Mouse (Mus musculus) retina, adult 2 months (tissue): Measurements from ENCODE around the gene Ano10.
A peak's percentile ranks its signal among the peaks of the same experiment; 100 is the strongest.

Experiments
- DNase-seq: peaks from one replicate; pipeline ENCODE4 v3.0.0-alpha.2; 2012; ENCODE audit warnings: low read depth, low spot score

Gene Ano10

DNA sequence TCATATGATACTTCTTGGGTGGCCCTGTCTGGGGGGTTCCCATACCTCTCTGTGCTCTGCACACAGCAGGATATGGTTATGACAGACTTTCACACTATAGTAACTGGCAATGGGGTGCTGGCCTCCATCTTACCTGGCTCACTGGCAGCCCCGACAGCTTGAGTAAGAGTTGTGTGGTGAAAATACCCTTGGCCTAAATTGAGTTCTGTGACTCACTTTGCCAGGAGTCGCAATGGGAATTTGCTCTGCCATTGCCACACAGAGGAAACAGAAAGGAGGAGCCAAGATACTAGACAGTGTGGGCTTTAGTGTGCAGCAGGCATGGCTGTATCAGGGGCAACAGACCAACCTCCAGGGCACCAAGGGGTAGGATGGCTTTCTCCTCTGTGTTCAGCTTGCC is 4.0 kb downstream of the Ano10 start:
- no peak for DNase-seq

DNA sequence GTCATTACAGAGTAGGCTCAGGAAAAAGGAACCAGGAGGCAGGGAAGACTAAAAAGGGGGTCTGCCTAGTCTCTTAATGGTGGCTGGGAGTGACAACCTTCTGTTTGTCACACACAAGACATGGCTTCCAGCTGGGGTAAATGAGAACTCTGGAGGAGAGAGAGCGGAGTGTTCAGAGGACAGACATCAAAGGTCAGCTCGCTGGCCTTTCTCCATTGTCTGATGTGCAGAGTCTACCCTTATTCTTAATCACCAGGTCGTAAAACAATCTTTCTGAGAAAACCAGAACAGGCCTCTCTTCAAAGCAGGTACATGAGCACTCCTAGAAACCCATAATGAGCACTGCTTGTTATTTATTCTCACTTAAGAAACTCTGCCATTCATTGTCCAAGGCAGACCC is 5.8 kb downstream of the Ano10 start:
- no peak for DNase-seq

DNA sequence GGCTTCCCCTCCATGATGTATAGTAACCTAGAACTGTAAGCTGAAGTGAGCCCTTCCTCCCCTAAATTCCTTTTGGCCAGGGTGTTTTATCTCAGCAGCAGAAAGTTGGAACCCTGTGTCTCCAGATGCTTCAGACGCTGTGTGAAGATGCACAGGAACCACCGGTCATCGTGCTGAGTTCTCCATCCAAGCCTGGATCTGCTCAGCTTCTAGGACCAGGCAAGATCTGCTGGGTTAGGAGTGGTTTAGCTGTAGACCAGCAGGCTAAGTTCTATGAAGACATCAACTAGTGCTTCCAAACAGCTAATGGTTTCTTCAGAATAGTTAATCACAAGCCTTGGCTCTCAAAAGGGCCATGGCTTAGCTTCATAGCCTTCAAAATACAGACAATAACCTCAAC is 6.7 kb downstream of the Ano10 start:
- no peak for DNase-seq

DNA sequence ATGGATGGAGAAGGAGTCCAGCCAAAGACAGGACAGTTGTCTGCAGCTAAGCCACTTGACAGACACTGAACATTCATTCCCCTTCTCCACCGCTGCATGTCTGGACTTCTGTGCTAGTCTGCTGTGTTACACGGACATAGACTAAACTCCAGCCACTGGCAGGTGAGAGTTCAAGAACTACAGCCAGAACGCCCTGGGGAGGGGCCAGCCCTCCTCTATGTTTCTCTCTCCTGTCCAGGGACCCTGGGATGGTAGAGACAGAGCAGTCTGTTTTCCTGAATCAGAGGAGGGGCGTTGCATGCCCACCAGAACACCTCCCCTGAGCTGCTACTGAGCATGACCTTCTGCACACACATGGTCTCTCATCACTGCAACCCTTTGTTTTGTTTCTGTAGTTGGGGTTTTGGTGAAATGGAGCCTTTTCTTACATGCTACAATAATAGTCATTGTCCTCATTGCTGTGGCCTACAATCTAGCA is 8.4 kb downstream of the Ano10 start:
- DNase-seq = no peak

DNA sequence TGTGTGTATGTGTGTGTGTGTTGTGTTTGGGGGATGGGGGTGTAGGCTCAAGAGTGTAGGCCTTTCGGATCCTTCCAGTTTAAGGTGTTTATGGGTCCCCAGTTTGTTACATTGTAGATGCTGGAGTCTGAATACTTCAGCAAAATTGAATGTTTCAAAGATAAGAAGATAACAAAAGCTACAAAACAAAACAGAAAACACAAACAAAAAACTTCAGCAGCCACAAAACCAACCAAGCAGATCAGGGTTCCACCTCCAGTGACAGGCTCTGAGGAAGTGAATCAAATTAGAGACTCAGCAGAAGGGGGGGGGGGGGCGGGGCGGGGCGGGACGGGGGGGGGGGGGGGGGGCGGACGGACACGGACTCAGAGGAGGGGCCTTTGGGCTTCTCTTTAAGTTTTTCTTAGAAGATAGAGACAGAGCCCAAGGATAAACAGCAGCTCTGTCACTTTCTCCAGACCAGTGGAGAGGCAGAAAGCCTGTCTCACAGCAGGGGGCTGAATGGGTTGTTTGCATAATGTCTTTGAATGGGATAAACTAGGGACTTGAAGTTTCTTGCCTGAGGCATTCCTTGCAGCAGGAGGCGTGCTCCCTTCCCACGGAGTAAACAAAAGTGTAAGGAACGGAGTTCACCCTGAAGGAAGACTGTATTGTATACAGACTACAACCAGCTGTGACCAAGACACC is 8.9 kb downstream of the Ano10 start:
- no peak for DNase-seq

DNA sequence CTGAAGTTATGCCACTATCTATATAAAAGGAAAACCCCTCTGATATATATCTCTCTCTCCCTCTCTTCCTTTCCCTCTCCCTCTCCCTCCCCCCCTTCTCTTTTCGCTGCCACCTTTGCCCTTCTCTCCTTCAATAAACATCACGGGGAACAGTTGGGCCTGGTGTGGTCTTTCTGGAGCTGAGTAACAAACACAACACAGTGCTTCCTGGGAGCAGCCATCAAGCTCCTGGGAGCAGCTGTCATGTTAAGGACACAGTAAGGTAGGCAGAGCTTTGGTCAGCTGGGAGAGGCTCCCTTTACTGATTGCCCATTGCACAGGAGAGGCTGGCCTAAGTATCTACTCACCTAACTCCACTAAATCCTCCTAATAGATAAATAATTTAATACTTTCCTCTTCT is 9.5 kb downstream of the Ano10 start:
- no peak for DNase-seq

DNA sequence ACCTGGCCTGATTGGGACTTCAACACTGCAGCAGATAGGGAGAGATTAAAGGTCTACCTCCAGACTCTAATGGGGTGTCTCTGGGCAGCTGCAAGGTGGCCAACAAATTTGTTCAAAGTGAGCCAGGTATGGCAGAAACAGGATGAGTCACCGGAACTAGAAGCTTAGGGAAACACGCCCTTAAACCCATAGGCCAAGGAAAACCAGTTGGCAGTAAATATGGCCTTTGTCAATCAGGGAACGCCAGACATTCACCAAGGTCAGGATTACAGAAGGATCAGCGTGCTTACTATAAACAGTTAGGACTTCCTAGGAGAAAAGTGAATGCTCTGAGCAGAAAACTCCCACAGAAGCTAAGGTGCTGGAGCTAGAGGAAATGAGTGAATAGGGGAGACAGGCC is 13.2 kb downstream of the Ano10 start:
- no peak for DNase-seq

DNA sequence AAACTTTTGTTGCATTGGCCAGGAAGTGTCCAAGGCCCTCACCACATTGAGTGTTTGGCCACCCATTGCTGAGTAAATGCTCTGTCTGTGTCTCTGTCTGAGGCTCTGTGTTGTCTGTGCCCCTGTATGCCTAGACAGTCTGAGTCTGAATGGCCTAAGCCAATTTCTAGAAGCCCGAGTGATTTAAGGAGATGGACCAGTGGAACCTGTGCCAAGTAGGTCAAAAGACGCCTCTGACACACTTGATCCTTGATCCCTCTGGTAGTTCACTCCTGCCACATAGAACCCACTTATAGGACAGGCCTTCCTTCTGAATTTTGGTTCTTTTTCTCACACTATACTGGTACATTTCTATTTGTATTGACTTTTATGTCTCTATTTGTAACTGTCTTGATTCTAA is 17.6 kb downstream of the Ano10 start:
- DNase-seq = no peak

DNA sequence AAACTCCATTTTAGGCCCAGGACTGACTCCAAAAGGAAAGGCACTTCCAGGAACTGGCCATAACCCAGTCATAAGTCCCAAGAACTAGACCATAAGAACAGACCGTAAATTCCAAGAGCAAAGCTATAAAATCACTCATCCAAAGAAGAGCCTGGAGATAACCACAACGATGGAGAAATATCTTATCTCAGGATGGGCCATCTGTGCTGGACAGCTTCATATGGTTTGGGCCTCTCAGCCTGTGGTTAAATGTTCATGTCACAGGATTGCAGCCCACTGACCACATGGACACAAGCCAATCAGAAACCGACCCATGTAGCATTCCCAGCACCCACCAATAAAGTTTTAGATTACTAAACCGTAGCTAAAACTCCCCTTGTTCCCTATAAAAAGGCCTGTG is 18.1 kb downstream of the Ano10 start:
- DNase-seq = no peak

DNA sequence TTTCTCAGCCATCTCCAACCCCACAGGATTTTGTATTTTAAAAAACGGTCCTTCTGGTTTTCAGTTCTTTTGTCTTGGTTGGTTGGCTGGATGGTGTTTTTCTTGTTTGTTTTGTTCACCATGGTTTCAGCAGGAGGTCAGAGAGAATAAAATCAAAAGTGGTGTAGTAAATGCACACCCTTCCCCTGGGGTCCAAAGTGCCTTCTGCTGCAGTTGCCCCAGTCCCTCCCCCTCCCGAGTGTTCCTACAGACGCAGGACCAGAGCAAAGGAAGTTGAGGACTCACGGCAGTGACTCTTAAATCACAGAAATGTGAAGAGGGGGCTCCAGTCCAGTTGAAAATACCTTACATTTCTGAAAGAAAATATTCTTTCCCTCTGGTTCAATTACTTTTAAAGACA is 19.9 kb downstream of the Ano10 start:
- DNase-seq = no peak

DNA sequence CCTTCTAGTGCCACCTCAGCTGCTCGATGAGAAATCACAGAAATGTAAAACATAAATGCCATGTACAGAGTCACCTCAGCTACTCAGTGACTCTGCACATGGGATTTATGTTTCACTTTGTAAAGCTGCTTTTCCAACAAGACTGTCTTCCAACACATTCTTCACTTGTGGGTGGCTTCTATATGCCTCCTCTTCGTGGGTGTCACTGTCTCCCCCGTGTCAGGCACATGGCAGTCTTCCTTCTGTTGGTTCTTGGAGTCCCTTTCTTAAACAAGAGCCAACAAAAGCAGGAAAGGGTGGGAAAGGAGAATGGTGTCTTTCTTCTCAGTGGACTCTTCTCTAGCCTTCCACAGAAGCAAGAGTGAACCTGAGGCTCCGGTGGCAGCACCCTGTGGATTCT is 20.3 kb downstream of the Ano10 start:
- no peak for DNase-seq

DNA sequence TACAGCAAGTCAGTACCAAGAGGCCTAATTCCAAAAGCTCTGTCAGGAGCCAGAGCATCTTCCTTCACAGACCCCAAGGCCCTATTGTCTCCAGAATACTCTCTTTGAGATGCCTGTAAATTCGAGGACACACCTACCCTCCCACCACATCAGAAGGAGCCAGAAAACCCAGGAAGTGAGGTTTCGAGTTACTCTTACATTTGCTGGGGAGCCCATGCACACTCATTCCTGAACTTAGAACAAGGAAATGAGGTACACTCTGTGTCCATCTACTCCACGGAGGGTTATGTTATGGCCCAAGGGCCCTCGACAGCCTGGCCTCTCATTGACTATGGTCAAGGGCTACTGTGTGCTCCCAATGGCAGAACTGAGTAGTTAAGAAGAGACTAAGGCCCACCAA is 22.4 kb downstream of the Ano10 start:
- DNase-seq = no peak

DNA sequence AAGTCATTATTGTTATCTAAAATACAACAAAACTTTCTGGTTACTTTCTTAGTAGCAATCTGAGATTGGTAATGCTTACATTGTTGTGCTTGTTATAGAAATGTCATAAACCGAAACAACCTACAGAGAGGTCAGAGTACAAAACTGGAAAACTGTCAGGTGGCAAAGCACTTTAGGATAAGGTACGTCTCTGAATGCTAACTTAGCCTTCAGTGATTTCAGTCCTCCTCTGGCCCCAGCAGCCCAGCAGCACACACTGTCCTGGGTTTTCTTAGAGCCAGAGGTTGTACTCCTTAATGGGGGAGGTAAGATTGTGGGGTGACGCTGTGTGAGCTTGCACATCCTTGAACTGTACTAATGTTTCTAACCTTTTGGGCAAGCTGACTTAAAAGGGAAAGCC is 22.9 kb downstream of the Ano10 start:
- no peak for DNase-seq

DNA sequence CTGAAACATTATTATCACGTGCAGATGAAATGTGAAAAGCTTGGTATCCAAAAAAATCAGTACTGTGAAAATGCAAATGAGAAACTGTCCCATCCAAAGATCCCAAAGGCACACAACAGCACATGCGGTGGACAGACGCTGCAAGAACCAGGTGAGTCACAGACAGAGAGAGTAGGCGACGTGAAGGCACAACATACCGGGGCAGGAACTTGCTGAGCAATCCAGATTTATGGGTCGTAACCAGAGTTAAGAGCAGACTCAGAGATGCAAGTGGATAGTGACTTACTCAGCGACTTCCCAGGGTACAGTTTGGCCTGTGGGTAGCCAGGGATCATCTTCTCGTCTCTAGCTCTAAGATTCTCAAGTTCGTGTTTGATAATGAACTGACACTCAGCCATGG is 23.3 kb downstream of the Ano10 start:
- no peak for DNase-seq

DNA sequence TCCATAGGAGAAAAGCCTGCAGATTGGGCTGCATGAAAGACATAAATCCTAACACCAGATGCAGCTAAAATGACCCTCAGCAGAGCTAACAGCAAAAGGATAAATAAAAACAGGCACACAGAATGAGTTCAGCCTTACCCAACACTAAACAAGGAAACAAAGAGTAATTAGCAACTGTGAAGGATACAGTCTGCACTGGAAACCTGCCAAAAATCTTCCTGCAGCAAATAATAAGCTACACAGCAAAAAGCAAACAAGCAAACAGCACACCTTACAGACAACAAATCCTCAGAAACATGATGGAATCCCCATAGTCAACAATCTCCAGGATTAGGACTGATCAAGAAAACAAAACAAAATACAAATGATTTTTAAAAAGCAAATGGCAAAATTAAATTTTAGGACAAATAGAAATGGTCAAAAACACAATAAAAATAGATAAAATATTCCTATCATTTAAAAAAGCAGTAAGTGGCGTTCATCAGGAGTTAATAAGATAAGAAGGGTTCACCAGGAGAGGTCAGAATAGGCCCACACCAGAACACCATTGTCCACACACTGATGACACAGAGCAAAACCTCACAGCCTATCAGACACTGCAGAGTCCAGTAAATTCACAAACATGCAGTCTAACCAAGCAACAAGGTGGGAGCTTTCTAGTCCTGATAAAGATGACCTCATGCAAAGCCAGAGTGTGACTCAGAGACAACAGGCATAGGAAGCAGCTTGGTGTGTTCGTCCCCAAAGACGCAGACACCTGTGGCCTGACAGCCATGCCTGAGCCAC is 24.8 kb downstream of the Ano10 start:
- DNase-seq = no peak

DNA sequence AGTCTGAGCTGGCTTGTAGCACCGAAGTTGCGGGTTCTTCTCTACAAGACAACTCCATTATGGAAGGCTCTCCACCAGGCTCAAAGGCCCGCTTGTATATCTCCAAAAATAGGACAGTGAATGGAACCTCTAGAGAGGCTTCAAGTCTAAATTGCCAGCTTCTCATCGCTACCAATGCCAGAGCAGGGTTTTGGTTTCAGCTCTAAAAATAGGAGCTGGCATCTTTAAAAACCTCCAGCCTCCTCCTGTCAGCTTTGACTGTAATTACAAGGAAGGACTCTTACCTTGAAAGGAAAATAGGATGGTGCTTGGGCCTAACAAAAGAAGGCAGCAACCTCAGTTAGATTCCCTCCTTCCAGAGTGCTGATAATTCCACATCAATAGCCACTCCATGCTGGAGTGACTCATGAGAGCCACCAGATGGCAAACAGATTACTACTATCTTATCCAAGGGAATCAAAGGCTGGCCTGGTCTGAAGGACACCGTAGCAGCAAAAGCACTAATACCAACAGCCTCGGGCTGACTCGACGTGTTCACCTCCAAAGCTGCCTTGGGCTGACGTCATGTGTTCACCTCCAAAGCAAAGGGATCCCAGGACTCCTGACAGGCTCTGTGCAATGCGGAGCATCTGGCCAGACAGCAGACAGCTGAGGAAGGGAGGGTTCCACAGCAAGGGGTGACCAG is 28.6 kb downstream of the Ano10 start:
- no peak for DNase-seq

DNA sequence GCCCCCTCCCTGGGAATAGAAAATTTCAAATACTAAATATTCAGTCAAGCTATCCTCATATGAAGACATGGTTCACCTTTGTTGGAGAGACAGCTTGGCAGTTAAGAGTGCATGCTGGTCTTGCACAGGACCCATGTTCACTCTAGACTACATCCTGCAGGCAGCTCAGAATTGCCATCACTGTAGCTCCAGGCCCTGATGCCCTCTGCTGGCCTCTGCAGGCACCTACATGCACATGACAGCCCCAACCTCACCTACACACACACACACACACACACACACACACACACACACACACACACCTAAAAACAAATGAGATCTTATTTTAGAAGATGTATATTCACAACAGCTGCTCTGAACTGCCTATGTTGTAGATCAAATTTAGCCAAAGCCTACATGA is 31.1 kb downstream of the Ano10 start:
- no peak for DNase-seq

DNA sequence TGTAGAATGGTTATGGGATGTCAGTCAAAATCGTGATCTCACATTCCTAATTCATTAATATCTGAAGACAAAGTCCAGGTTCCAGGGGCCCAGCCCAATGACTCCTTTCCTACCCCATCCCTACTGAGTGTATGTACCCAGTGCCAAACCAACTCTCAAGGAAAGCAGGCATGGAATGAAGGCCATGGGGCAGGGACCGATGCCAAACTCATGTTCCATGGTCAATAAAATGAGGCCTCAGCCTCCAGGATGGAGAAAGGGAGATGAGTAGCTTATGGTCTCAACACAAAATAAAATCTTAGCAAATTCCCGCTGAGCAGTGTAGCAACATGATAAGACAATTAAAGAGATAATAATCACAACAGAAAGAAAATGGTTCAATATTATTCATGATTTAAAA is 39.8 kb downstream of the Ano10 start:
- DNase-seq = no peak

DNA sequence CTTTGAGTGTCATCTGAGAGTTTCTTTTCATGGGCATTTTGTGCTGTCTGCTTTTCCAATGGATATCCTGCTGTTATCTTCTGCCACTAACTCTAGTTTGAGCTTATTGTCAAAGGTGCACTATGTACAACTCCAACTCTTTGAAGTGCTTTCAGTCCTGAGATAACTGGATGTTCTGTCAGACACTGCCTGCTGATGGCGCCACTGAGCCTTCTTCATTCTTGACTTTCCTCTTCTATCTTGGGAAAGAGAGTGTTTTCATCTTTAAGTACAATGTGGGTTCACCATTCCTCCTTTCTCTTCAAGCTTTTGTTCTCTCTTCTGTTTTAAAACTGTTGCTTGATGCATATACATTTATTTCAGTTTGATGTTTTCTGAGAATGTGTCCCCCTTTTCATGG is 42.1 kb downstream of the Ano10 start:
- DNase-seq = no peak

DNA sequence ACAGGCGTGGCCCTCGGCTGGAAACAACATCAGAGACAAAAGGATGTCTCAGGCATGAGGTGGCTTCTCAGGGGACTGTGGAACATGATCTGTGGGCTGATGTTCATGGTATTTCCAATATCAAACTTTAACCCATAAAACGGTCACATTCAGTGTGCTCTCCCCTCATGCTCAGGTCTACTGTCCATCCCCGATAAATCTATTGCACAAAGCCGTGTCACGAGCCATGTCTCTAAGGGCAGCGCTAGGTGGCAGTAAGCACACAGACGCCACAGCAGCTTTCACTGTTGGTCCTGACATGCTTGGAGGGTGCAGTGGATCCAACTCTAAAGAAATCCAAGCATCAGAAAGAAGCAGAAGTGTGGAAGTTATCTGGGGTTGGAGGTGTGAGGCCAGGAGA is 46.1 kb downstream of the Ano10 start:
- DNase-seq = peak; percentile 46

DNA sequence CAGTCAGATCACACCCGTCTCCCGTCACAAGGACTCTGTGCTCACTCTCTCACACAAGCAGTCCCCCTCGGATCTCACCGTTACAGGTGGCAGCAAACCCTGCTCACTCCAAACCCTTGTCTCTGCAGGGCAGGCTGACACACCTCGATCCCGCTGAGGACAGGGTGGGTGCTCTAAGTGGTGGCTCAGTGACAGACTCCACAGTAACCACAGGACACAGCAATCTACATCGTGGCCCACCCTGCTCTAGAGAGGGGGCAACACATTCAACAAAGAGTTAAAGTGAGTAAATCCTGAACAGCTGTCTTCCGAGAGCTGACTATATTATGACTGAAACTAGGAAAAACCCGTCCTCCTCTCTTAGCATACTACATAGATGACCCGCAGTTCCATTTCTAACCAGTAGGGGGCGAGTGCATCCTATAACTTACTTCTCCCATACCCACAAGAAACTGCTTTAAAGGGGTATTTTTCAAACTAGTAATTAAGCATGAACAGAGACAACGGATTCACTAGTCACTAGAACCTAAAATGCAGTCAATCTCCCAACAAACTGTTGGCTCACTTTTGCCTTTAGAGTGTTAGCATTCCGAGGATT is 46.7 kb downstream of the Ano10 start:
- peak; percentile 57 for DNase-seq

DNA sequence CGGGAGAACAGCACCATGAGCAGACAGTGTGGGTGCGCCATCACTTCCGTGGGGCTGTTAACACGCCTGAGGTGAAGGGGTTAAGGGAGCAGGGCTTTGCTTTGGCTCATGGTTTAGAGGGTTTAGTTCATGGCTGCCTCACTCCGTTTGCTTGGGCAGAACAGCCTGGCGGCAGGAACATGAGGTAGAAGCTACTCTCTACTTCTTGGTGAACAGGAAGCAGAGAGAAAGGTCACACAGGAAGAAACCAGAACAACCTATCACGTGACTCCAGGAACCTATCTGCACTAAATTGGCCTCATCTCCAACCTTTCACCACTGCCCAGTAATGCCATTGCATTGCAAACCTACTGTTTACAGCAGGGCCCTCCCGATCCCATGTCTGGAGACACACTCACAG is 48.3 kb downstream of the Ano10 start:
- DNase-seq = no peak
